Mouse (Mus musculus) ES-CJ7 (cell line): ENCODE measurements around the gene Acap1.
"Not testable (repeated sequence)": the region's sequence is repeated elsewhere in the genome, so short reads cannot be mapped to it uniquely, and the experiment has no call there.

ENCODE experiments used
- DNase-seq: peaks from one replicate; pipeline ENCODE4 v3.0.0; 2011; ENCODE audit warnings: low read depth, low spot score

The Acap1 gene

DNA sequence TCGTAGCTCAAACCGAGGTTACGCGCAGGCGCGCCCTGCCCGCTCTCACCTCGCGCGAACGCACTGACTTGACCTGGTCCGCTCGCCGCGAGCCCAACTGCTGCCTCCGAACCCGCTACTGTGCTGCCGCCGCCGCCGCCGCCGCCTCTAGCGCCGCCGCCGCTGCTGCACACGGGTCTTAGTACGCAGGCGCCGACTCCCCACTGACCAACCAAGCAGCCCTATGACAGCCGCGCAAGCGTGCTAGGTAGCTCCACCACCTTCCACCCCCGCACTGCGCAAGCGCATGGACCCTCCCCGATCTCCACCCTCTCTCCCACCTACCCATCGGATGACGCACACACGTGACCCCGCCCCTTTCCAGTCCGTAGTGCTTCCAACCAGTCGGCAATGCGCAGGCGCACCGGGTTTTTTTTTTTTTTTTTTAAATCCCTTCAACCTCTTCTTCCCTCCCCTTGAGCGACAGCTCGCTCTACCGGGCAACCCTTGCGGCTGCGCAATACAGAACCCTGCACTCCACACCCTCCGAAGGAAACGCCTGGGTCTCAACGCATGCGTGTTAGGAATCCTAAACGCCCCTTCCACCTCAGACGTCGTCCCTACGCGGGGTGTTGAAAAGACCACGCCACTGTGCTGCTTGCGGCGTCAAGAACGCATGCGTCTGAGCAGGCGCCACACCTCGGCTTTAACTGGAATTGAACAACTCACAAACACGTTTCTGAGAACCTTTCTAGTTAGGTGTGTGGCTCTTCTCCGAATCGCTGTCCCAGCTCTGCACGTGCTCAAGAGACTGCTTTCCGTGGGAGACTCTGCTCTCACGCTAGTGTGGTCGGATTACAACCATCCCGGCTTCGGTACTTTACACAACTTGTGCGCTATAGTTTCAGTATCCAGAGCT lies 26.0 kb upstream of the Acap1 start, which contains the start of gene Eif5a:
Gene Eif5a, minus strand, starts transcription at position 845 of the 898 bp plus-strand sequence.
- DNase-seq: peak; percentile 100

DNA sequence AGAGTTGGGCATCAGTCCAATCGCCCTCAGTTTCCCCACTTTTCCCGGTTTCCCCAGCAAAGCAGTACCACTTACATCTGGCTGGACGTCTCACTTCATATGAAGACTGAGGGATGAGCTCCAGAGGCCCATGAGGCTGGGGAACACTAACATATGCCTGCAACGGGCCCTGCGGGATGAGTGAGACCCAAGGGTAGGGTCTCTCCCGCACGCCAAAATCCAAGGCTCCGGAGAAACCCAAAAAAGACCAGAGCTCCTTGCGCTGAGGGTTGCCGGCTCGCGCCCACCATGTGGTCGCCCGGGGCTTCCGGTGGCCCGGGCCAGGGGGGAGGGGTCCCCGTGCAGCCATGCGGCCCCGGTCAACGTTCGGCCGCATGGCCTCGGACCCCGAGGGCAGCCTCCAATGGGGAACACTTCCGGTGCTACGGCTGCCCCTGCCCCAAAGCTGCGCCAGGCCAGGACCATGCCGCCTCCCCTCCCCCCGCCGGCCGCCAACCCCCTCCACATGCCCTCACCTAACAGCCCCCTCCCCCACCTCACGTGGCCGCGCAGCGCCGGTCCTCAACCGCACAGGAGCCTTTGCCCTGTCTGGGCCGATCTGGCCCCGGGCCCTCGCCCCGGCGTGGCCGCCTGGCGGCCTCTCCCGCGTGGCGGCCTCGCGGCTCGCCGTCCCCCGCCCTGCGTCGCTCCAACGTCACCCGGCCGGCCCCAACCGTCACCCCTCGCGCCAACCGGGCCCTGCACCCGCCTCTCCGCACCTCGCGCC lies 25.1 kb upstream of the Acap1 start:
- peak; percentile 80 for DNase-seq

DNA sequence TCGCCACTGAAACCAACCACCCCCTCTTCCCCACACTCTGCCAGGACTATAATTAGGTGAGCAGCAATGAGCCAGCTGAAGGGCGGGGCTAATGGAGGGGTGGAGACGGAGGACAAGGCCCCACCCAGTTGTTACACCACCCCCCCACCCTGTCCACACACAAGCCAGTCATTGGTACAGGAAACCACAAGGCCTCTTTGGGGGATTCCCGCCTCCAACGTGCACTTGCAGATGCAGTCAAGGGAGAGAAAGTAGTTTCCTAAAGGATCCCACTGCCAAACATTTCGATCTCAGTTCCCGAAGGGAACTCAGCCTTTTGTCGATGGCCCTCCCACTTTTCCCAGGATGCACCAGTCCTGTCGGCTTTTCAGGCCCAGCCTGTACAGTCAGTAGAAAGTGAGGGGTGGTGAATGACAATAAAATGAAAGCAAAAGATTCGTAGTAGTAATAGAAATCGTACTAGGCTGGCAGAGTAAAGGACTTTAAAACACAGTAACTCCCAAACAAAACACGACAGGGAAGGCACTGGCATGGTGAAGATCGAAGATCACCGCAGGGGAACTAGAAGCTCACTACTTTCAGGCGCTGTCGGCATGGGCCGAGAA lies 24.4 kb upstream of the Acap1 start:
- peak; percentile 92 for DNase-seq

DNA sequence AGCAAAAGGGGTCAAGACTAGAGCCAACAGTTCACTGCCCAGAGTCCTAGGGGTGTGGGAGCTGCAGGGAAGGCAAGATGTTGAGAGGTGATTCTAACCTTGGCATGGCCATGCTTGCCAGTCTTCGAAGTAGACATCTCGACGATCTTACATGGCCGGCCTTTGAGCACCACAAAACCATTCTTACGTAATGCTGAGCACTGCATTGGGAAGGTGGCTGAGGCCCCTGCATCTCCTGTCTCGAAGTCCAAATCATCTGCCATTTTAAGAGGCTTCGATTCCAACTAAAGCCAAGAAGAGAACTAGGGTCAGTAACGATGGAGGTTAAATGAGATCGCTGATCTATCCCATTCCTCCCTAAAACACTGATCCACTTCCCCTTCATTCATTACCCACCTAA lies 23.7 kb upstream of the Acap1 start:
- DNase-seq: no peak

DNA sequence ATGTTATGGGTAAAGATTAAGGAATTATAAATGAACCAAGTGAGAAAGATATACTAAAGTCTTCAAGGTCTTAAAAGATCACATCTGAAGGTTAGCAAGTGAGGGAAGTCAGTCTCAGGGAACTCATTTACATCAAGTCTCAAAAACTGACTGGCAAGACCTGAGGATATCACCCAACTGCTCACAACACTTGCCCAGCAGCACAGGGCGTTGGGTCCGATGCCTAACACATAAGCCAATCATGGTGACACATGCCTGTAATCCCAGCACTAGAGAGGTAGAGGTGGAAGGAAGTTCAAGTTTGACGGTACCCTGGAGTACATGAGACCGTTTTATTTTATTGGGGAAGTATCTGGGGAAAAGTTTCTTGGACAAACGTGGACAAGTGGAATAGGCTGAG lies 22.8 kb upstream of the Acap1 start:
- DNase-seq: no peak

DNA sequence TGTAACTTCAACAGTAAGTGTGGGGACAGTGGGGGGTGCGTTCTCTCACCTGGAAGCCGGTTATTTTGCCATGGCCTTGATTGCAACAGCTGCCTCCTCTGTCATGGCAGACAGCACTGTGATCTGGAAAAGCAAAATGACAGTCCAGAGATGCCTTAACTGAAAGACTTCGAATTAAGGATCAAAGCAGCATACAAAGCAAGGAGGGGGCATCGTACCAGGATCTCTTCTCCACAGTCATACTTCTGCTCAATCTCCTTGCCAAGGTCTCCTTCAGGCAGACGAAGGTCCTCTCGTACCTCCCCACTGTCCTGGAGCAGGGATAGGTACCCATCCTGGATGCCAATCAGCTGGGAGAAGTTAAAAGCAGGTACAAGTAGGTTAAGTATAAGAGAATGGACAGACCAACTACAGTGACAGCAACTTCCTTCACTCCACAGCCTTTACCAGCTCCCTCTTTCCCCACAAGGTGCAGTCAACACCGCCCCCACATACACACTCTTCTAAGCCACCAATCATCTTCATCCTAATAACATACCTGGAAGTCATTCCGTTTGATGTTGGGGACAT lies 22.1 kb upstream of the Acap1 start:
- DNase-seq: no peak

DNA sequence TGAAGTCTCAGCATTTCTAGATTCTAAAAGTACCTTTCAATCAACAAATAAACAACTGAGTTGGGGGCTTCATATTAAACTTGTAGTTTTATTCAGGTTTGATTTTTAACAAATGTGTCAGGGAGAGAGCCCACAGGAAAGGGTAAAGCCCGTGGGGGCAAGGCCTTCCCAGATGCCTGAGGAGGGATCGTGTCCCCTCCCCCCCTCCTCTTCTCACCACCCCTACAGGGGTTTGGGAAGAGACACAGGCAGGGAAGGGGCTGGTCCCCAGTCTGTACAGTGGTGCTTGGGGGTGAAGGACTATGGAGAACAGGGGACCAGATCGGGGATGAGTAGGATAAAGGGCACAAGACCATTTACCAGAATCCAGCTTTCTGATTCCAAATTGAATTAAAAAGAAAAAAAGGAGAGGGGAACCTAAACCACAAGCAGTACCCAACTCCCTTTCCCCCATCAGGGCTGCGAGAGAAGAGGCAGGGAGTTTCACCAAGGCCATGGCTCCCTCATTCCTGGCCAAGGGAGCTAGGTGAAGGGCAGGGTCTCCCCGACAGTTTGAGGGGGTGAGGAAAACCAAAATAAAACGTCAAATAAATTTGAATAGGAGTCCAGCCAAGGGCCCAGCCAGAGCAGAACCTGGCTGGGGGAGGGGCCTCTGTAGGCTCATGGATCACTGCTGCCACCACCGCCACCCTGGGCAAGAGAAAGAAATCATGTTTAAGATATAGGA lies 21.5 kb upstream of the Acap1 start:
- not testable (repeated sequence) for DNase-seq

DNA sequence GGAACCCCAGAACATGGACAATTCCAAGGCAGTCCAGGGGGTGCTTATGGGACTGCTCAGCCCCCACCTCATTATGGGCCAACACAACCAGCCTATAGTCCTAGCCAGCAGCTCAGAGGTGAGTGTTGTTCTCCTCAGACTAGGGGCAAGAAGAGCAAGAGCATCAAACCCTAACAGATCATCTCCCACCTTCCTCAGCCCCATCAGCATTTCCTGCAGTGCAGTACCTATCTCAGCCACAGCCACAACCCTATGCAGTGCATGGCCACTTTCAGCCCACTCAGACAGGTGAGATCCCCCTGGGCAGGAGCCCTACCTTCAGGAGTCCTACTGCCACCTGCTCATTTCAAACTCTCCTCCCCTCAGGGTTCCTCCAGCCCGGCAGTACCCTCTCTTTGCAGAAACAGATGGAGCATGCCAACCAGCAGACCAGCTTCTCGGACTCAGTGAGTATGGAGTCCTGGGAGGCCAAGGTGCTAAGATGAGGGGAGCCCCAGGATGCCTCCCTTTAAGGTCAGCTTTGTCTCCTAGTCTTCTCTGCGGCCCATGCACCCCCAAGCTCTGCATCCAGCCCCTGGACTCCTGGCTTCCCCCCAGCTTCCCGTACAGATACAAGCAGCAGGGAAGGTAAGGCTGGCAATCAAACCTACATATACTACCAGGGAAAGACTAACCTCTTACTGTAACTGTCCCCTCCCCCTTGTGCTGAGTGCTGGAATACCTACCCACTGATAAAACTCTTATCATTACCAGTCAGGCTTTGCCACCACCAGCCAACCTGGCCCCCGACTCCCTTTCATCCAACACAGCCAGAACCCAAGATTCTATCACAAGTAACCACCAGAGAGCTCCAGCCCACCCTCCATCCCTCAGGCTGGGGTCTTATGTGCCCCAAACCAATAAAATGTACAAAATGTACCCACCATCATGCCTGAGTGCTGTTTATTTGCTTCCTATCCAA lies 20.6 kb upstream of the Acap1 start:
- DNase-seq: peak; percentile 50

DNA sequence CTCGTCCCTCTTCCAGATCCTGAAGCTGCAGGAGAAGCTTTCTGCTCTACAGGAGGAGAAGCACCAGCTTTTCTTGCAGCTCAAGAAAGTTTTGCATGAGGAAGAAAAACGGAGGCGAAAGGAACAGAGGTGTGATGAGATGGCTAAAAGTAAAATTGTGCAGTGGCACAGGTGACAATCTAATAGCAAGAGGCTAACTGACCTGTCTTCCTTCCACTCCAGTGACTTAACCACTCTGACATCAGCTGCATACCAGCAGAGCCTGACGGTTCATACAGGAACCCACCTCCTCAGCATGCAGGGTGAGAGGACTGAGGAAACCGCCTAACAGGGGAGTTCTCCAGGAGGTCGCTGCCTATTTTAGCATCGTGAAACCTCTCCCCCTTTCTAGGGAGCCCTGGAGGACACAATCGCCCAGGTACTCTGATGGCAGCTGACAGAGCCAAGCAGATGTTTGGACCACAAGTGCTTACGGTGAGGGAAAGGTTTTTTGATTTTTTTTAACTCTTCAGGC lies 19.6 kb upstream of the Acap1 start:
- no peak for DNase-seq

DNA sequence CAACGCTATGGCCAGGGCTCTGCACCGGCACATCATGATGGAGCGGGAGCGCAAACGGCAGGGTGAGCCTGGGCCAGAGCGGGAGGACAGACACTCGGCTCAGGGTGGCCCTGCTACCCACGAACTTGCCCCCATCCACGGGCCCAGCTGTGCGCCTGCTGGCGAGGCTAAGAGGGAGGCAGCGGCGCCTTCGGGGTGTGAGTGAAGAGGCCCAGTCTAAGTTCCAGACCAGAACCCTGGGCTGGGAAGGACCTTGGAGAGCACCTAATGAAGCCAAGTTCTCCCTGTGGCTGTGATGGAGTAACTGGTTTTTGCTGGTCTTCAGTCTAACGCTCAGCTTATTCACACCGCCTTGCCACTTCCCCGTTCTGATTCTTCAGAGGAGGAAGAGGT lies 19.0 kb upstream of the Acap1 start:
- DNase-seq: peak; percentile 73

DNA sequence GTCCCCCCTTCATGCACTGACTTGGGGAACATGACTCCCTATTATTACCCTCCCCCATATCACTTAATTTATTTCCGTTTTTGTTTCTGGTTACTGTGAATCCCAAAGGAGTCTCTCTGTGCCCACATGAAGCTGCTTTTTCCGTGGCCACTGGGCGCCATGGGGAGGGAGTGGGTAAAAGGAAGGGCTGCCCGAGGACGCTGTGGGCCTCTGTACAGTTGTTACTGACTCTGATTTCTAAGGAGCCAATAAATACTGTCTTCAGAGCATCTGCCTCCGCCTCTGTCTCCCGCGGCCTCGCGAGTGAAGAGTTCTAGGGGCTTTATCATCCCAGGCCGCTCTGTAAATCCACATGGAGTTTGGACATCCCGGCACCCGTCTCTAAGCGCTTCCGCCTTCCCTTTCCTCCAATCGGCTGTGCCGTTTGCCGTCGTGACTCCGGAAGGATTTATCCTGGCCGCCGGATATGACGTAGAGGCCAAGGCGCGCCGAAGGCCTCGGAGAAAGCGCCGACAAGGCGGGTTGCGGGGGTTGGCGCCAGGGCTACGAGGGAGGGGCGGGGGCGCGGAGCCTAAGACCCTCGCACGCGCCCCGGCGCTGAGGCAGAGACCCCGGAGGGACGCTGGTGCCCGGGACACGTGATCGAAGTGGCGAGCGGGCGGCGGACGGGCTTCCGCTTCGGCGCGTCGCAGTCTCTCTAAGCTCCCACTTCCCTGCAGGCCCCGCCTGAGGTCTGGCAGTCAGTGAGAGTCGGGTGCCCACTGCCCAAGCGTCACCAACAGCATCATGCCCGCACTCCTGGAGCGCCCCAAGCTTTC lies 18.4 kb upstream of the Acap1 start, which contains the start of gene Gps2:
Gene Gps2, plus strand, starts transcription at position 335 of the 818 bp plus-strand sequence.
- peak; percentile 97 for DNase-seq

DNA sequence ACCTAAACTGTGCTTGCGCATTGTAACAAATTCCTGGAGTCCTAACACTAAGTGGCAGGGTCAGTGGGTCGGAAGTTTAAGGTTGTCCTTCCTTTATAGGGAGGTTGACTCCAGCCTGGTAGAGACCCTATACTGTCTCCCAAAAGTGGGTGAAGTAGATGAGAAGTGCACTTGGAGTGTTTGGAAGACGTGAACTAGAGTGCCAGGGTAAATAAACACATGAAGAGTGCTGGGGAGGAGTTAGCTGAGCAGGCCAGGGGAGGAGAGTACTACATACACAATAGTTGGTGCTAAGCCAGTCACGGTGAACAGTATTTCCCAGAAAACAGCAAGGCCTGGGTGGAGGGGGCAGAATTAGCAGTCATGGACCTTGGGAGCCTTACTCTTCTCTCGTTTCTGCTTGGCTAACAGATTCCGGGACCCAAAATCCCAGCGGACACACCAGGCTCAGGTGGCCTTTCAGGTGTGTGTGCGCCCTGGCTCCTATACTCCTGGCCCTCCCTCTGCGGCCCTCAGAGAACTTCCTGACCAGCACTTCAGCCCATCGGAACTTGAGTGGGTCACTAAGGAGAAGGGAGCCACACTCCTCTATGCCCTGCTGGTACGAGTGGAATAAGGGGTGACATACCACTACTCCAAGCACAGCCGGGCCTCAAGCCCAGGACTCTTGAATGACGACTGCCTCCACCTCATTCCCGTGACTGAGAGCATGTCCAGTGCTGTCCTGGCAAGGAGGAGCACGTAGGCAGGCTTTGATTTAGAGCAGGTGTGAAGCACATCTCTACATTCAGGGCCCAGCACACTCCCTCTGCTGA lies 17.6 kb upstream of the Acap1 start:
- no peak for DNase-seq

DNA sequence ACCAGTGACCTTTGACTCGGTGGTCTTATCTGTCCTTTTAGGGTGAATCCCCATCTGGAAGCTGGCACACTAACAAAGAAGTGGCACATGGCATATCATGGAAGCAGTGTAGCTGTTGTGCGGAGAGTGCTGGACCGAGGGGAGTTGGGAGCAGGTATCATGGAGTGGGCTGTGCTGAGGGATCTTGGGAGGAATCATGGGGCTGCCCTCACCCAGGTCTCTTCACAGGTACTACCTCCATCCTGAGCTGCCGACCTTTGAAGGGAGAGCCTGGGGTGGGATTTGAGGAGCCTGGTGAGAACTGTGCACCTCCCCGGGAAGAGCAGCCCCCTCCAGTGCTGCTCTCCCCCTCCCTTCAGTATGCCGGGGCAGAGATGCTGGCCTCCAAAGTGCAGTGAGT lies 16.4 kb upstream of the Acap1 start:
- no peak for DNase-seq

DNA sequence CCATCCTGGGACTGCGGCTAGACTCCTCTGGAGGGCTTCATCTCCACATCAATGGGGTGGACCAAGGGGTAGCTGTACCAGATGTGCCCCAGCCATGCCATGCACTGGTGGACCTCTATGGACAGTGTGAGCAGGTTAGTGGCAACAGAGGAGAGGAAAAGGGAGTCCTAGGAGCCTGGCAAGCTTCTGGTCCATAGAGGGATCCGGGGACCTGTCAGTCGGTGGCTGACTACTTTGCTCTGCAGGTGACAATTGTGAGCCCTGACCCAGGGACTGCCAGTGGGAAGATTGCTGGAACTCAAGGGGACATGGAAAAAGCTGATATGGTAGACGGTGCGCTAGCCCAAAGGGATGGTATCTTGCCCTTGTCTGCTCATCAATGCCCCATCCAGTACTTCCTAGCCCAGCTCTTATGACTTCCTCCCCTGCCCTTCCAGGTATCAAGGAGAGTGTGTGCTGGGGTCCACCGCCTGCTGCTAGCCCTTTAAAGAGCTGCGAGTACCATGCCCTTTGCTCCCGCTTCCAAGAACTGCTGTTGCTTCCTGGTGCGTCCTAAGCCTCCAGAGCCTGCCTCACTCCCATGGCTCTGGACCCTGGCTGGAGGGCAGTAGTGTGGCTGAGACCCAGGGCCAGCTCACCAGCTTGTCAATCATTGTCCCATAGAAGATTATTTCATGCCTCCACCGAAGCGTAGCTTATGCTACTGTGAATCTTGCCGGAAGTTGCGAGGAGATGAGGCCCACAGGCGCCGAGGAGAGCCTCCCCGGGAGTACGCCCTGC lies 15.6 kb upstream of the Acap1 start:
- DNase-seq: no peak

DNA sequence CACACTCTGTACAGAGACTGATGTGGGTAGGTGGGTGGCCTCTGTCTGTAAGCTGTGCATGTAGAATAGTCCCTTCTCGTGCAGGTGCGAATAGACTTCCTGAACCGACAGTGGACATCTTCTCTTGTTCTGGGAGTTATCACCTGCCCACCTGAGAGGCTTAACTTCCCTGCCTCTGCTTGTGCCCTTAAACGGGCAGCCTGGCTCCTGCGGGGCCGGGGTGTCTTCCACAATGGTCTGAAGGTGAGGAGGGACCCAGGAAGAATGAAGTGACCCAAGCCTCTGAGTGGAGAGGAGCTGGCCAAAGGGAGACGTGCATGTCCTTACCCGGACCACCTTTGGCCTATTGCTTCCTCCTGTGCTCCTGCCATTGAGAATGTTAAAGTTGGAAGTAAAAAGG lies 14.8 kb upstream of the Acap1 start:
- no peak for DNase-seq

DNA sequence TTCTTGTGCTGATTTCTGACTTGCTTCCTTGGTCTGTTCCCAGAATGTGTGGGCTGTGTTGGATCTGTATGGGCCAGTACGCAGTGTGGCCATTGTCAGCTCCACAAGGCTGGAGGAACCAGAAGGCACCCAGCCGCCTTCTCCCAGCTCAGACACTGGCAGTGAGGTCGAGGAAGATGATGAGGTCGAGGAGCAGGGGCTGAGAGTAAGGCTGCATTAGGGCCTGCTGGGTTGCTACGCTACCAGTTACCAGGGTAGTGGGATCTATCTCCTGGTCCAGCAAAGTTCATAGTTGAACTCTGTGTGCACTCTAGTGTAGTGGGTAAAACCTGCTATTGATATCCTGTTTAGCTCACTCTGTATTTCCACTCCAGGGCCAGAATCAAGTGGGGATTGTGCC lies 13.8 kb upstream of the Acap1 start:
- no peak for DNase-seq

DNA sequence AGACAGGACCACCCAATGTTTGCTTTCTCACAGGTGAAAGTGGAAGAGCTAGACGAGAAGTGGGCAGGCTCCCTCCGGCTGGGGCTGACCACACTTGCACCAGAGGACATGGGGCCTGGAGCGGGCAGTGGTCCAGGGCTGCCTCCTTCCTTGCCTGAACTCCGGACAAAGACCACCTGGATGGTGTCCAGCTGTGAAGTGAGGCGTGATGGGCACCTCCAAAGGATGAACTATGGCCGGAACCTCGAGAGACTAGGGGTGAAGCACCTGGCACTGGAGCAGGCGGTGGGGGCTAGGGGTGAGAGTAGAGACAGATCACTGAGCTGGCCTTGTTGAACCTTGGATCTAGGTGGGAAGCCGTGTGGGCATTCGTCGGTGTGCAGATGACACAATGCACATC lies 13.3 kb upstream of the Acap1 start:
- DNase-seq: no peak
